ENCODE assay signal across 9 mouse cellular contexts in the genomic region with DNA sequence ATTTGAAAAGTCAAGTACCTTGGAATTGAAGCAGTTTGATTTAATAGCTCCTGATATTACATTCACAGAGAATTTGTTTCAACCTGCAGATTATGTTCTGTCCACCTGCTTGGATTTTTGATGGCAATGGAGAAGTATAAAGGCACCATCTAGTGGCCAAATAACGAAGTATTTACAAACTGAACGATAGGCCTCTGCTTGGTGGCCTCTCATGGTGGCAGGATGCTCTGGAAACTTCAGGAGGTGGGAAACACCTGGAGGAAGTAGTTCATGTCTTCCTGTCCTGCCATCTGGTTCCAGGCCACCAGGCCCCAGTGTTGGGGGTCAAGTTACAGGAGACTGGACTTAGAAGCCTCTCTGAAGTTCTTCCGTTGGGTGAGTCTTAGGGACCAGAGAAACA. TPM values are rescaled to one million over a fixed set of nuclear protein-coding genes. Genes with fewer than 3 reads are reported as not detected.
DNase-seq lines count a peak whose midpoint lies in the region; ATAC-seq lines count a peak whose summit lies in the region.
"Had no signal": no experiment of that assay in that cellular context is flagged by ENCODE, and none has a peak within 500 bp of the region (broad histone marks: within the 10 kb centered on the region; RNA-seq: fewer than 3 reads in every experiment).

No protein-coding gene starts in this region.

- ATAC-seq in heart, embryonic 11.5 days (replicated peaks; ENCODE audit: insufficient number of reproducible peaks, low FRiP score, low TSS enrichment): no peak
- peak; percentile 42; the same call in 1 of the 2 replicates for ATAC-seq in stomach, embryonic 16.5 days (ENCODE audit: insufficient read depth, low FRiP score)
- ATAC-seq in megakaryocyte, adult 5-6 weeks (ENCODE audit: poor library complexity, severe bottlenecking): no peak

- H3K4me2 ChIP-seq in heart, embryonic 11.5 days: no peak overlapping the region
- H3K4me2 ChIP-seq in stomach, embryonic 16.5 days (ENCODE audit: low read depth, low read length): no peak overlapping the region

- H3K9ac ChIP-seq in heart, embryonic 11.5 days (ENCODE audit: low read depth, low read length): no peak overlapping the region
- no peak overlapping the region for H3K9ac ChIP-seq in stomach, embryonic 16.5 days (ENCODE audit: low read length)

- no peaks in the 10 kb centered on the region for H3K4me1 ChIP-seq in heart, embryonic 11.5 days (ENCODE audit: control insufficient read depth, insufficient read depth, low read length)
- no peaks in the 10 kb centered on the region for H3K4me1 ChIP-seq in stomach, embryonic 16.5 days (ENCODE audit: control insufficient read depth, insufficient read depth, low read length)

- no peaks in the 10 kb centered on the region for H3K9me3 ChIP-seq in heart, embryonic 11.5 days (replicated peaks; ENCODE audit: control insufficient read depth, low read length)
- H3K9me3 ChIP-seq in stomach, embryonic 16.5 days (replicated peaks; ENCODE audit: control insufficient read depth, low read length): no peaks in the 10 kb centered on the region

- no peak overlapping the region for H3K27ac ChIP-seq in heart, embryonic 11.5 days (ENCODE audit: low read depth, low read length)
- no peak overlapping the region for H3K27ac ChIP-seq in stomach, embryonic 16.5 days (ENCODE audit: low read length)

- no peaks in the 10 kb centered on the region for H3K27me3 ChIP-seq in heart, embryonic 11.5 days (ENCODE audit: control insufficient read depth, insufficient read depth, low read length)
- H3K27me3 ChIP-seq in stomach, embryonic 16.5 days (ENCODE audit: control insufficient read depth, insufficient read depth, low read length): no peaks in the 10 kb centered on the region

- WGBS in heart, embryonic 11.5 days (ENCODE audit: insufficient replicate concordance): 22% methylated on average over 3 of the region's 3 CpGs
- 30% methylated on average over 3 of the region's 3 CpGs for WGBS in stomach, embryonic 16.5 days

- H3K4me3 ChIP-seq in heart, embryonic 11.5 days (ENCODE audit: low read depth, low read length): no peak overlapping the region
- no peak overlapping the region for H3K4me3 ChIP-seq in stomach, embryonic 16.5 days (replicated peaks; ENCODE audit: low read length)

- DNase-seq in heart, adult 18-20 months: peak; percentile 4 to 34
- peak; percentile 3 for DNase-seq in thymus, postnatal 14 days
- DNase-seq in thymus, postnatal 36 days: no peak
- DNase-seq in embryo, embryonic 9.5 days (ENCODE audit: extremely low spot score): peak; percentile 43
- DNase-seq in layer of hippocampus, adult 9-10 months (ENCODE audit: low spot score): peak; percentile 68

- H3K36me3 ChIP-seq in heart, embryonic 11.5 days (ENCODE audit: control insufficient read depth, insufficient read depth, low read length): no peaks in the 10 kb centered on the region
- H3K36me3 ChIP-seq in stomach, embryonic 16.5 days (ENCODE audit: control insufficient read depth, insufficient read depth, low read length): no peaks in the 10 kb centered on the region

RNA-seq across cellular contexts. Expression of a gene that starts 23.5 kb away (rescaled TPM):
- not detected for total RNA-seq in heart, adult 18-20 months (2021)
- not detected in 2 replicates for polyA plus RNA-seq in heart, embryonic 11.5 days (2014; fragmentation: Nextera tagmentation; extraction: Ambion mirVana)
- polyA plus RNA-seq in stomach, embryonic 16.5 days (2015; fragmentation: Nextera tagmentation; extraction: Ambion mirVana): 1.5 and 1.6 TPM in 2 replicates
- total RNA-seq in megakaryocyte, adult 5-6 weeks (2015): not detected in 2 replicates
- not detected in 2 replicates for total RNA-seq in megakaryocyte, adult 5-6 weeks (2017)
- polyA plus RNA-seq: heart, embryonic 16.5 days had no signal

RNA-seq across cellular contexts. Expression of a gene that starts 56.4 kb away (rescaled TPM):
- not detected for total RNA-seq in heart, adult 18-20 months (2021)
- not detected in 2 replicates for polyA plus RNA-seq in heart, embryonic 11.5 days (2014; fragmentation: Nextera tagmentation; extraction: Ambion mirVana)
- 0.29 and 0.48 TPM in 2 replicates for polyA plus RNA-seq in stomach, embryonic 16.5 days (2015; fragmentation: Nextera tagmentation; extraction: Ambion mirVana)
- total RNA-seq in megakaryocyte, adult 5-6 weeks (2015): 0.16 TPM in 1 of 2 replicates, not detected in the other
- not detected in 2 replicates for total RNA-seq in megakaryocyte, adult 5-6 weeks (2017)
- polyA plus RNA-seq: heart, embryonic 16.5 days had no signal

Comparison
In these comparisons a context has a peak if more than half of its experiments do, and no peak if none do; other contexts are left out.
1. DNase-seq: peak in heart, adult 18-20 months (2 of 2), thymus, postnatal 14 days (single experiment), embryo, embryonic 9.5 days (single experiment) and layer of hippocampus, adult 9-10 months (single experiment); none in thymus, postnatal 36 days (0 of 2).